Mouse (Mus musculus): Measurements from ENCODE around the gene Rassf10.

Rassf10 gene

DNA sequence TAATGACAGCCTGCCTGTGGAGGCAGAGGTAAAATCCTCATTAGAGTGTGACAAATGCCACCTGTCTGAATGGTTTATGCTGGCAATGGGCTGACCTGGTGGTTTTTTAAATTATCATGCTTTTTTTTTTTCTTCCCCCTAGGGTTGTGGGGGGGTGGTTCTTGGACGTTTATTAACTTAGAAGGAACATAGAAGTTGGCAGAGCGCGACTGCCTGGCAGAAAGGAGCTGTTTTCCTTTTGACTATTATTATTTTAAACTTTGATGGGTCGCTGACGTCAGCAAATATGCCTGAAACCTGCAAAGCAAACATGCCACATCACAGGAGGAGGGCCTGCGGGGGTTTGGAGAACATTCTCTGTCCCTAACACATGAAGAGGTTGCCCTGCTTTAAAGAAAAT lies 3.9 kb downstream of the Rassf10 start:
- no peak for DNase-seq (ENCODE audit: low spot score)

DNA sequence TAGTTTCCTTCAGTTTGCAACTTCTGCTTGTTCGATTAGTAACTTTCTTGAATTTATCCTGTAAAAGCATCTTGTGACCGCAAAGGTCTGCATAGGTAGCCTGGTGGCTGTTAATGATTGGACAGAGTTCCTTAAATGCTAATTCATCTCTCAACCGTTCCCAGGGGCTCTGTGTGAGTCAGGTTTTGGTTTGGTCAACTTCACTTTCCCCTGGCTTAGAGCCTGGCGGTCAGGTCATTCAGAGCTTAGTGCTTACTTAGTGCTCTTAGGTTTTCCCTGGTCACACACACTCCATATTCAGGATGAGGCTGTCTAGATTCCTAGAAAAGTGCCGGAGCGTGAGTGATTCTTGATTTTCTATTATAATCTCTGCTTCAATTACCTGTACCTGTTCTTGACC lies 12.6 kb downstream of the Rassf10 start:
- no peak for DNase-seq (ENCODE audit: low spot score)

DNA sequence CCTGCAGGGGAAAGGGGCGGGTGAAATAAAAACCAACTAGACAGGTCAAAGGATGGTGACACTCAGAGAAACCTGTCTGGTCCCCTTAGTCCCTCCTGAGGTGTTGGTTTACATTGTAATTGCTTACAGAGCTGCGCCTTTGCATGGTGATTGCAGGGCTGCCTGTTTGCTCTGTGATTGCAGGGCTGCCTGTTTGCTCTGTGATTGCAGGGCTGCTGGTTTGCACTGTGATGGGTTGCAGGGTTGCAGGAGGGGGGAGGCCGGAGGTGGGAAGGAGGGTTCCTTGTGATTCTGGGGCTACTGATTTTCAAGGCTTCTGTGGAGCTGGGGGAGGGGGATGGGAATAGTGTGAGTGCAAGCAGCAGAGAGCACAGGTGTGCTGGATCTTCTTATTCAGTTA lies 13.0 kb downstream of the Rassf10 start:
- DNase-seq (ENCODE audit: low spot score), result no peak

DNA sequence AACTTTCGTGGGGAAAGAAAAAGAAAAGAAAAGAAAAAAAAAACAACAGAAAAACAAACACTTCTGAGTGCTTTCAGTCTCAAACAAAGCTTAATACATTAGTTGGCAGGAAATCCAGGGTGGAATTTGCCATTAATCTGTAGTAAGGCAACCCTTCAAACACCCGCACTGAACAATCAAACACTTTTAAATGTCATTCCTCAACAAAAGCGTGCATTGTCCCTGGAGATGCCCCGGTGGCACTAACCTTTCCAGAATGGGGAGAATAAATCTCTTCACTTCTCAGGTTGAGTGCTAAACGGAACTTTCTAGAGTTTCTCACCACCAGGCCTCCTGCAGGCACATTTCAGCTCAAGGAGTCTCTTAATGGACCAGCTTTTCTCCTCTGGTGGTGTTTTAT lies 29.6 kb downstream of the Rassf10 start:
- no peak for DNase-seq (ENCODE audit: low spot score)

DNA sequence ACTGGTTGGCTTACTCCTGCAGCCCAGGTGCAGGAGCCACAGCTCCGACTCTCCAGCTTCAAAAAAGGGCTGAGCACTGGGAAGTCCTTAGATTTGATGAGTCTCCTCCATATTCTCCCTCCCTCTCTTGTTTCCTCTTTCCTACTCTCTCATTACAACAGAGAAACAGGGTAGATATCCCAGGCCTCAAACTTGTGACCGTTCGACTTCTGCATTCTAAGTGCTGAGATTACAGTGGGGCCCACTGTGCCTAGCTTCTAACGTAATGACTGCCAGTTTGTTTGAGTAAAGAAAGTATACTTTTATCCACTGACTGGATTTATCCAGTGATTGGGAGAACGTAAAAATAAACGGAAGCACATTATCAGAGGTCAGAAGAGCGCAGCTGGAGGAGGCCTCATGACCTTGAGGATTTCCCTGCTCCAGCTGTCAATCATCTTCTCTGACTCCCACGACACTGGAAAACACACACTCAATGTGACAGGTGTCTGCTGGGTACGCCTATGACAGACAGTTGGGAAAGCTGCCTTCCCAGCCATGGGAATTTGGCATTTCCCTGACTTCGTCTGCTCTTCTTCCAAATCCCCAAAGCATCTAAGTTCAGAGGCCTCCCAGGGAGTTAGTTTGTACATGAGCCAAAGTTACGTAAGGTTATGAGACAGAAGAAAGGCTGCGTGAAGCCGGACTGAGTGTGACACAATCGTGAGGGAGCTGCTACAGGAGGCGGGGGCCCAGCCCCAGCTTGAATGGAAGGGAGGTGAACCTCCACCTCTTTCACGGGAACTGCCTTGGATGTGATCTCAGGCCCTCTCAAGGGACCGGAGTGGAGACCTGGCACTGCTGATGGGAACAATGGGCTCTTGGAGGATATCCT lies 31.2 kb downstream of the Rassf10 start:
- no peak for DNase-seq (ENCODE audit: low spot score)

DNA sequence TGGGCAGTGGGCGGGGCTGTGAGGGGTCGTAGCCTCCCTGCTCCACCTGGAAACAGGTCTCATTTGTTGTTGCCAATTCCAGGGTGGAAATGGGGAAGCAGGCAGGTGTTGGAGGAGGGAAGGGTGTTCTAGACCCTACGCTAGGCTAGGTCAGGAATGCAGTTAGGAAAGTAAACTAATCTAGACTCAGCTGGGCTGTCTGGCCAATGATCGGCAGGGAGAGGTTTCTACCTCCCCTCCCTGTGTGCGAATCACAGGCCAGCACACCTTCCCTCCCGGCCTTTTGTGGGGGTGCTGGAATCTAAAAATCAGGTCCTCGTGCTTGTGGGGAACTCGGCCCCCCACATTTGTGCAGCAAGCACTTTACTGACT lies 31.8 kb downstream of the Rassf10 start:
- no peak for DNase-seq (ENCODE audit: low spot score)

DNA sequence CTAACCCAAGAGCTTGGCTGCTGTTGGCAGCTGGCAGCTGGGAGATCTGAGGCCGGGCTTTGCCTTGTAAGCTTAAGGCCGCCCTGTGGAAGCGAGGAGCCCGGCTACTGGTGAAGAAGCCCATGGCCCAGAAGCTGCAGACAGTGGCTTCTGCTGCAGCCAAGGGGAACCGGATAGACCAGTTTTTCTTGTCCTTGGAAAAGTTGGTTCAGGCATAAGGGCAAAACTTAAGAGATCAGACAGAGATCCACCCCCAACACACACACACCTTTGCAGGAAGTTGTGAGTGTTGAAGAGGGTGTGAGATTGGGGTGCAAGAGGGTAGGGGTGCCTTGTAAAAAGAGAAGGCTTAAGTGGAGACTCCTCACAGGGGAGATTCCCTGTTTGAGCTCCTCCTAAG lies 39.2 kb downstream of the Rassf10 start:
- DNase-seq (ENCODE audit: low spot score), result no peak

DNA sequence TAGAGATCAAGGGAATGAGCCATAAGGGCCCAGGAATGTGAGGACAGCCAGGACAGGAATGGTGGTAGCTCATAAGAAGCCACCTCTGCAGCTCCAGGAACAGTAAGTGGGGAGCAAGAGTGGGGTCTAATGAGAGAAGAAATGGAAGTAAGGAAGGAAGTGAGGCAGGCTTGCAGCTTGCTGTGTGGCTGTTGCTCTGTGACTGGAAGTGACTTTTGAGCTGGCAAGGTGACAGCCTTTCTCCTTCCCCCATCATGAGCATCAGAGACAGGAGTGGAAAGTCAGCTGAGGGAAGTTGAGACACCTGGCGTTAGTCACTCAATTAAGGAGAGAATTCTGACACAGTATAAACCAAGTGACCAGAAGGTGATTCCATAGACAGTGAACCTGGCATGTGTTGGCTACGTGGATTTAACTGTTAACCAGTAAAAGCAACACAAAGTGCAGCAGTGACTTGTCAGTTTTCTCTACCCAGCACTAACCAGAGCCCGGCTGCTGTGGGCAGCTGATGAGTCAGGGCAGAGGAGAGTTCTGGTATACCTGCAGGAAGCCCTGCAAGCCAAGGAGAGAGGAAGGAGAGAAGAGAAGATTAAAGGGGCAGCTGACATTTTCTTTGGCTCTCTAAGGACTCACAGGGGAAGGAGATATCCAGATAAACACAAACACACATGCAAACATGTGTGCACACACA lies 49.9 kb downstream of the Rassf10 start:
- no peak for DNase-seq (ENCODE audit: low spot score)

DNA sequence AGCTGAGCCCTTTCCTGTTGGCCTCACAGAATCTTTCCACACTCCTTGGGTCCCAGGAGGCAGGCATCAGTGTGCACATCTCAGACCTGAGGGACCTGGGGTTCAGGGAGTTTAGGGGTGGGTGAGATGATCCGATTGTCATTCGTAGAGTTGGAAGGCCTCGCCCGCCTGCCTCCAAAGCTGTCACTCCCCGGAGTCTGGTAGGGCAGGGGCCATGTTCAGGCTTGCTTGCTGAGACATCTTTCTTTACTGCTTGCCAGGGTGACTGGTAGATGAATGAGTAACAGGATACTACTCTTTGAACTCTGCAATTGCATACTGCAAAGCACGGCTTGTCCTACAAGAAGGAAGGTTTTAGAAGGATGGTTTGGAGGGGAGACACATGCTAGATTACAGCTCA lies 52.0 kb downstream of the Rassf10 start:
- no peak for DNase-seq (ENCODE audit: low spot score)

Data from spleen, adult 12 weeks (tissue).